Mouse (Mus musculus): ENCODE data around the gene Isyna1. TPM values are rescaled to one million over a fixed set of nuclear protein-coding genes. Genes with fewer than 3 reads are reported as not detected.

The Isyna1 gene
- total and polyA plus RNA-seq, 3 experiments = 84.1 to 189 TPM; not detected in 1

GRCm38 (mm10) chr8:70598283-70598682 is 4.1 kb downstream of the Isyna1 start:
- no peak for DNase-seq (ENCODE audit: low read depth, low spot score)
- TF ChIP-seq CHD2 (IDR thresholded peaks at IDR 0.05; ENCODE audit: low read length) (no peak), GABPA (IDR thresholded peaks at IDR 0.05; ENCODE audit: low read depth, low read length) (no peak), TCF12 (IDR thresholded peaks at IDR 0.05; ENCODE audit: low read depth, low read length) (no peak), ZKSCAN1 (IDR thresholded peaks at IDR 0.05; ENCODE audit: low read depth, low read length) (no peak), MAX (IDR thresholded peaks at IDR 0.05; ENCODE audit: low read length) (no peak), SIN3A (IDR thresholded peaks at IDR 0.05; ENCODE audit: low read length) (no peak), NRF1 (IDR thresholded peaks at IDR 0.05; ENCODE audit: insufficient read depth, low read depth, low read length, poor library complexity, severe bottlenecking) (no peak), ZNF384 (IDR thresholded peaks at IDR 0.05; ENCODE audit: low read depth, low read length) (no peak), MAZ (IDR thresholded peaks at IDR 0.05; ENCODE audit: low read depth, low read length) (no peak)
- Histone ChIP-seq H3K79me2 (ENCODE audit: control insufficient read depth, insufficient read depth, low read length, poor library complexity) (peaks cover 7% of the 10 kb centered on the region), H3K4me3 (ENCODE audit: control insufficient read depth in 1 of 2, insufficient read depth in 1 of 2, low read depth in 2 of 2, low read length in 2 of 2) (no peak overlapping the region), H3K27me3 (ENCODE audit: control insufficient read depth in 1 of 2, insufficient read depth in 2 of 2, low read length in 2 of 2) (no peaks in the 10 kb centered on the region), H3K9me3 (replicated peaks; ENCODE audit: insufficient read depth, low read length) (no peaks in the 10 kb centered on the region), H3K9ac (ENCODE audit: control insufficient read depth, low read depth, low read length, poor library complexity, severe bottlenecking) (no peak overlapping the region), H3K27ac (ENCODE audit: control insufficient read depth, low read depth, low read length) (no peak overlapping the region), H3K36me3 (ENCODE audit: control insufficient read depth in 1 of 2, insufficient read depth in 2 of 2, low read length in 2 of 2) (no peaks in the 10 kb centered on the region; a peak in 1 of 4 replicates), H3K4me1 (ENCODE audit: control insufficient read depth in 1 of 2, insufficient read depth in 2 of 2, low read length in 2 of 2) (peaks cover 2 to 8% of the 10 kb centered on the region in 2 experiments; a peak in 3 of 4 replicates)

GRCm38 (mm10) chr8:70598722-70599121 is 4.5 kb downstream of the Isyna1 start:
- Histone ChIP-seq H3K9ac (ENCODE audit: control insufficient read depth, low read depth, low read length, poor library complexity, severe bottlenecking) (no peak overlapping the region), H3K36me3 (ENCODE audit: control insufficient read depth in 1 of 2, insufficient read depth in 2 of 2, low read length in 2 of 2) (no peaks in the 10 kb centered on the region; a peak in 1 of 4 replicates), H3K9me3 (replicated peaks; ENCODE audit: insufficient read depth, low read length) (no peaks in the 10 kb centered on the region), H3K79me2 (ENCODE audit: control insufficient read depth, insufficient read depth, low read length, poor library complexity) (peaks cover 7% of the 10 kb centered on the region), H3K4me1 (ENCODE audit: control insufficient read depth in 1 of 2, insufficient read depth in 2 of 2, low read length in 2 of 2) (peaks cover 0 to 4% of the 10 kb centered on the region in 2 experiments; a peak in 2 of 4 replicates), H3K27me3 (ENCODE audit: control insufficient read depth in 1 of 2, insufficient read depth in 2 of 2, low read length in 2 of 2) (no peaks in the 10 kb centered on the region), H3K27ac (ENCODE audit: control insufficient read depth, low read depth, low read length) (no peak overlapping the region), H3K4me3 (ENCODE audit: control insufficient read depth in 1 of 2, insufficient read depth in 1 of 2, low read depth in 2 of 2, low read length in 2 of 2) (no peak overlapping the region)
- DNase-seq (ENCODE audit: low read depth, low spot score) = no peak
- TF ChIP-seq ZMIZ1 (IDR thresholded peaks at IDR 0.05; ENCODE audit: low read depth, low read length) = no peak
- no peak for TF ChIP-seq SIN3A (IDR thresholded peaks at IDR 0.05; ENCODE audit: low read length)
- no peak for TF ChIP-seq RCOR1 (IDR thresholded peaks at IDR 0.05; ENCODE audit: low read depth, low read length)
- TF ChIP-seq ELF1 (IDR thresholded peaks at IDR 0.05; ENCODE audit: low read depth, low read length) = no peak
- TF ChIP-seq CHD2 (IDR thresholded peaks at IDR 0.05; ENCODE audit: low read length) = no peak
- TF ChIP-seq KAT2A (conservative IDR thresholded peaks at IDR 0.05; ENCODE audit: low read depth, low read length) = no peak
- TF ChIP-seq GABPA (IDR thresholded peaks at IDR 0.05; ENCODE audit: low read depth, low read length) = no peak
- no peak for TF ChIP-seq UBTF (IDR thresholded peaks at IDR 0.05; ENCODE audit: borderline replicate concordance, insufficient read depth, low read depth, low read length)
- no peak for TF ChIP-seq ZC3H11A (IDR thresholded peaks at IDR 0.05; ENCODE audit: low read depth, low read length)
- no peak for TF ChIP-seq NELFE (IDR thresholded peaks at IDR 0.05; ENCODE audit: low read depth, low read length)
- no peak for TF ChIP-seq POLR2A (IDR thresholded peaks at IDR 0.05; ENCODE audit: control insufficient read depth in 1 of 2, insufficient read depth in 1 of 2, low read depth in 1 of 2, low read length in 2 of 2, poor library complexity in 1 of 2)
- TF ChIP-seq MXI1 (IDR thresholded peaks at IDR 0.05; ENCODE audit: low read depth, low read length) = no peak
- no peak for TF ChIP-seq MAX (IDR thresholded peaks at IDR 0.05; ENCODE audit: low read length)
- TF ChIP-seq EP300 (IDR thresholded peaks at IDR 0.05; ENCODE audit: low read depth in 1 of 2, low read length in 2 of 2) = no peak

Measured in MEL (cell line).